Mouse (Mus musculus): ENCODE measurements around the gene Trpc6.

Trpc6 gene
- long read RNA-seq, experiment 1, partial matches to known transcripts: 0 of 1 reads
- long read RNA-seq, experiment 1, other reads (novel, unspliced or antisense): 0 of 1 reads
- long read RNA-seq, experiment 2, partial matches to known transcripts: 1 of 1 reads
- long read RNA-seq, experiment 2, other reads (novel, unspliced or antisense): 0 of 1 reads

DNA sequence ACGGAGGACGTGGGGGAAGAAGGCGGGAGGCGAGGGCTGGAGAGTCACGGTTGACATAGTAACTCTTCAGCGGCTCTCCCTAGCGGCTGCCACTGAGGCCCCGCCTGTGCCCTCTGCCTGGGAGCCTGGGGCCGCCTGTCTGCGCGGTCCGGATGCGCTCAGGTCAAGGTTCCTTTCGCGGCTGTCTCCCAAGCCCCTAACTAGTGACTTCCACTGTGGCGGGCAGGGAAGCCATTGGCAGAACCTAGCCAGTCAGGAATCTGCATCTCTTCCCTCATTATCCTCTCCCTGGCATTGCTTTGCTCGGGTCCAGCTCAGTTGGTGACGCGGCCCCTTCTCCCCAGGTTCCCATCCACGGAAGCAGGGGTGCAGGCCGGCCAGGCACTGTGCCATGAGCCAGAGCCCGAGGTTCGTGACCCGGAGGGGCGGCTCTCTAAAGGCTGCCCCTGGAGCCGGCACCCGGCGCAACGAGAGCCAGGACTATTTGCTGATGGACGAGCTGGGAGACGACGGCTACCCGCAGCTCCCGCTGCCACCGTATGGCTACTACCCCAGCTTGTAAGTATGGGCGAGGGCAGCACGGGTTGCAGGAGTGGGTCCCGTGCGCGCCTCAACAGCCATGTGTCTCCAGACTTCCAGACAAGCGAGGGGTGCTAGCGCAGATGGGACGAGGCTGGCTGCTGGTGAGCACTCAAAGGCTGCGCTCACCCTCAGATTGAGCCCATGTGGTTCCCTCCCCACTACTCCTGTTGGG, at the start of gene Trpc6:
Gene Trpc6, plus strand, starts transcription at position 102 of the 754 bp plus-strand sequence.
- intact Hi-C loops (cut with DNase I): no loop called here

DNA sequence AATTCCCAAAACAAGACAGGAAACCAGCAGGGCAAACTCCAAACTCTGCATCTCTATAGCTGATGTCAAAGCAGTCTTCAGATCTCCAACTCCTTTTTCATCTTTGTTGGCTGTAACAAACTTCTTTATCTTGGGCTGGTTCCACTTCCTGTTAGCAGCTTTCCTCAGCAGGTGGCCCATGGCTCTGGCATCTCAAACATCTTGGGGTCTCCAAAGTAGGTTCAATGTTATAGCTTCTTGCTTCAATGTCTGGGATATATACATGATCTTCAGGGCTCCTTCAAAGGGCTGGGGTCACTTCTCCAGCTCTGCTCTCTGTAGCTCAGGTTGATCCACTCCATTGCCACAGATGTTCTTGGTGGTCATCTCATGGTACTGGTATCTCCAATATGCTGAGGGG, 23.0 kb upstream of the Trpc6 start:
- intact Hi-C loops (cut with DNase I): no loop called here

DNA sequence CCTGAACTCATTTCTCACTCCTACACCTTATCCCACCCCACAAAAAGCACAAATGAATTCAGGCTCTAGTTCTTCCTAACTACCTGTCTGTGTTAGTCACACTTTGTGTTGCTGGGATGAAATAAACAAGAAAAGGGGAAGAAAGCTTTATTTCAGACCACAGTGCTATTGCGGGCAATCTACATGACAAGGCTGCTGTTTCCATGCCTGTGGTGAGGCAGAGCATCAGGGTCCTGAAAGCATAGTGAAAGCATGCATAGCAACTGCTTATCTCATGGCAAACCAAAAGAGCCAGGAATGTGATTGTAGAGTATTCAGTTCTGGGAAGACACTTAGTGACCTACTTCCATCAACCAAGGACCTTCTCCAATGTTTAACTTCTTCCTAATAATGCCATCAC, 10.3 kb upstream of the Trpc6 start:
- intact Hi-C loops (cut with DNase I): no loop called here

DNA sequence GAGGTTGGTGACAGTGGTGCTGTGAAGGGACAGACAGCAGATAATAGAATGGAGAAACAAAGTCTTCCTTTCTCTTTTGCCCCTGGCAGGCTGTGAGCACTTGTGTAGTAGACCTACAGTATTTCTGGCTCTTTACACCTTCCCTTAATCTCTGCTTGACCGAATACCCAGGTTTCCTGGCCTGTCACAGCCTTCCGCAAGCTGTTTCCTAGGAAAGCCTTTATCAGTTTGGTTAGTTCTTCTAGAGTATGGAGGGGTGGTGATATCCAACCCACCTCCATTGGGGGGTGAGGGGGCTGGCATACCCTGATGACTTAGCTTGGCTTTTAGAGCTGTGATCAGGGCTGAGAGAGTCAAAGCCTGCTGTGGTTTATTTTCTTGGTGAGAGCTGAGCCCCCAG, 1.3 kb downstream of the Trpc6 start:
- intact Hi-C loops (cut with DNase I): no loop called here

DNA sequence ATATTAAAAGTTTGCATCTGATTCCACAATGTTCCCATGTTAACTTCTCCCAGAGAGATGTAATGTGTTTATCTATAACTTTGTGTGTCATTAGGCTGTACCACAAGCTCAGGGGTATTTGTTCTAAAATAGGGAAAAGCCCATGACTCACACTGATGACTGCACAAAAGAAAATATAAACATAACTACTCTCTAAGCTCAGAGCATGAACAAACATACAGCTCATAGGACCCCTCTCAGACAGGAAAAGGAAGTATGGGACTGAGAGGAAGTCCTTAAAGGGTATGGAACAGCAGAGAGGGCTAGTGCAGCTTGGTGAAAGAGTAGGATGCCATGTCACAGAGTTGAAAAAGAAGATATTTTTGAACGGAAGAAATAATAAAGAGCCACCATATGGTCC, 14.6 kb downstream of the Trpc6 start:
- intact Hi-C loops (cut with DNase I): no loop called here

DNA sequence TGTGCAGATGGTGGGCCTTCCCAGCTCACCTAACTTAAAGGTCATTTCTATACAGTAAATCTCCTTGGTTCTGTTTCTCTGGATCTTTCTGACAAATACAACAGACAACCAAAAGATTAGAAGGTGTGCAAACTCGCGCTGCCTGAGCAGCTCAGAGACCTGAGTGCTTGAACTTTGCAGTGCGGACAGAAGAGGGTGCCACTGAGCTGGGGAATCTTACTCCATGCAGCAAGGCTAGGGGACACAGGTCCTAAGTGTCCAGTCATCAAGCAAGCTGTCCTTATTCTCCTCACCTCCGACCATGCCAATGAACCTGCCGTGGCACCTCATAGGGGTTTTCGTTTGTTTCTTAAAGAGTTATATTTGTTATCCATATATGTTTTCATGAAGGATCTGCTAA, 48.7 kb downstream of the Trpc6 start:
- intact Hi-C loops (cut with DNase I): loop anchor here (1.0 kb wide), 1 partner anchor 85 kb away; no protein-coding TSS in a partner anchor

DNA sequence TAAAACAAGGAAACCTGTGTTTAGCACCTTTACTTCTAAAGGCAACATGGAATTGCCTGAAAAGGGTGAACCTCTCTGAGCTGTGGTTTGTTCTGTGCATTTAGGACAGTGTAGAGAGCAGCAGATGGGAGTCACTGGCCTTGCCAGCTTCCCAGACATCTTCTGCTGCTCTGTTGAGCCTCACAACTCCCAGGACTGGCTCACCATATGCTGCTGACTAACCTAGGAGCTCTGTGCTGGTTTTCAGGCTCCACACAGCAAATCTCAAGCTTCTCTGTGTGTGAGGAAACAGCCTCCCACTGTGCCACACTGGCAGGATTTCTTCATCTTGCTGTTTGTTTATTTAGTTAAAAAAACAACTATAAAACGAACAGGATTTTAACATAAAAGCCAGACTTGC, 53.1 kb downstream of the Trpc6 start:
- intact Hi-C loops (cut with DNase I): no loop called here

DNA sequence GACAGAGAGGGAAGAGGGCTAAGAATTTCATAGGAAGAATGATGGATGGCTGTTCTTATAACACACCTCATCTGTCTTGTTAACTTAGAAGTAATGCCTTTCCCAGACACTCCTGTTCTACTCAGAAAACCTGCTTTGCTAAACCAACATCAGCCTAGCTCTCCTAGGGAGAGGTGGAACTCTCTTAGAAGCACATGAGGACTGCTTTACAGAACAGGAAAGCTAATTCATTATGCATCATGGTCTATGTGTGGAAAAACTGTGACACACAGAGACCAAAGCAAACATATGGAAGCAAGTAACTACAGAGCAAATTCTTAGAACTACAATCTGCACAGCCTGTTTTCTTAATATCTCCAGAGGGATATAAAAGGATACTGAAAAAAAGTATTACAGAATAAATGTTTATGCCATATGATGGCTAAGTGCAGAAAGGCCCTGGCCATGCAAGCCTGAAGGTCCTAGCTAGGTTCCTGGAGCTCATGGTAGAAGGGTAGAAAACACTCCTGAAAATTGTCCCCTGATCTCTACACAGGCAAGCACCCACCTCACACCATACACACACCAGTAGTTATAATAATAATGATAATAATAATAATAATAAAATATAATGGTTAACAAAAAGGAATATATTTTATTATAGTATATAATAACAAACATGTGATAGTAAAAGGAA, 63.0 kb downstream of the Trpc6 start:
- intact Hi-C loops (cut with DNase I): no loop called here

DNA sequence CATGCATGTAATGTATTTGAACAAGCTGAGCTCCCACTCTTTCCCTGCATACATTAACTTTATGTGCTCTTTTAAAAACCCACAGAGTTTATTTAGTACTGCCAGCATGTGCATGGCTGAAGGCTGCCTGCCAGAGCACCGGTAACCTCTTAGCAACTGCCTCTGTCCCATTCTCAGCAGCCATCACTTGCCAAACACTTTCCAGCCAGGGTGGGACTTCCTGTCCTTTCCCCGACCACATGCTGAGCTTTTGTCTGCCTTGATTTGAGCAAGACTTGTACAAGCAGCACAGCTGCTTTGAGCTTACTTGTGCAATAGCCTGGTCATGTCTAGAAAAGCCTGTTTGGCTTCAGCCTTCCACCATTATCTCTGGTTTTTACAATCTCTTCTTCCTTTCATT, 90.4 kb downstream of the Trpc6 start:
- intact Hi-C loops (cut with DNase I): no loop called here

DNA sequence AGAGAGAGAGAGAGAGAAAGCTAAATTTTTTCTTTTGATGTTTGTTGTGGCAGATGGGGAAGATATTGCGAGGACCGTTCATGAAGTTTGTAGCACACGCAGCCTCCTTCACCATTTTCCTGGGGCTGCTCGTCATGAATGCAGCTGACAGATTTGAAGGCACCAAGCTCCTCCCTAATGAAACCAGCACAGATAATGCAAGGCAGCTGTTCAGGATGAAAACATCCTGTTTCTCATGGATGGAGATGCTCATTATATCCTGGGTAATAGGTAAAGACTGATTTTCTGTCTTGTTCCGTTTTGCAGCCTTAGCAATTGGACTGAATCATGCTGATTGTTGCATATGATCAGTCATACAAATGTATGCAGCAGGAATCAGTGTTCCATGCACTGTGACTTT, 99.5 kb downstream of the Trpc6 start:
- intact Hi-C loops (cut with DNase I): no loop called here

DNA sequence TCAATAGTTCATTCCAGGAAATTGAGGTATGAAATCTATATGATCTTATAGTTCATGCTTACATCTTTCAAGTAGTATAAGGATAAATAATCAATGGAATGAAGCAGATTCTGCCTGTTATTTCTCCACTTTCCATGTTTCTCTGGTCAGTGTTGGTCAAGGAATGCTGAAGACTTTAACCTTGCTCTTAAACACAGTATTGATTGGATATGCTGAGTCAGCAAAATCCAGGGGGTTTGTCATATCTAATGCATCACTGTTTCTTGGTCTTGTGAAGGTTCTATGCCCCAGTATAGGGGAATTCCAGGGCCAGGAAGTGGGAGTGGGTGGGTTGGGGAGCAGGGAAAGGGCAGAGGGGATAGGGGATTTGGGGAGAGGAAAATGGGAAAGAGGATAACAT, 111.4 kb downstream of the Trpc6 start:
- intact Hi-C loops (cut with DNase I): no loop called here

DNA sequence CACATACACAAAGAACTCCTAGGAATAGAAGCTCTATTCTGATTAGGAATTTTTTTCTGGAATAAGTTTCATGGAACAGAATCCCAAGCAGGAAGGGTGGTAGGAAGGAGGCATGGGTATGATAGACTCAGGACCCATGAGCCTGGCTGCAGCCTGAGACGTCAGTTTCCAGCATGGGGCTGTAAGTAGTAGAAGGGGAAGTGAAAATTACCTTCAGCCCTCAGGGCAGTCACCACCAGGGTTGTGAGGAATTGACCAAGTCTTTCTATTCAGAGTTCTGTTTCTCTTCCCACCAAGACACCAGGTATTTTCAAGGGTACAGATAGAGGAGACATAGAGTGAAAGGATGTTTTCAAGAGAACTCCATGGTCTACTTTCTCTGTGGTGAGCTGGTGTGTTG, 129.0 kb downstream of the Trpc6 start:
- intact Hi-C loops (cut with DNase I): no loop called here

DNA sequence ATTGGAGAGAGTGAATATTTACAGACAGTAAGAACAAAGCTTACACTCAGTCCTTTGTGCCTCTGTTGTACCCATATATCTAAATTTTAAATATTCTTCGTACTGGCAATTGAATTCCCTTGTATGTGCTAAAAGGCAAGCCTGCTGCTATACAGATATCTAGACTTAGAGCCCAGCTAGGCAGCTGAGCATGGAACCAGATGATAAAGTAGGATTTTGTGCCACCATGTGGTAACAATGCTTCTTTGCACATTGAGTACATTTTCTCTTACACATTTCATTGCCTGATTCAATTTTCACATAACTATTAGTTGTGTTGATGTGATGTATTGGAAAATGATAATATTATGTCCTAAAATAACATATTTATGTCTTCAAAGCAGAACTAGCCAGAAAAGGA, 132.7 kb downstream of the Trpc6 start:
- intact Hi-C loops (cut with DNase I): loop anchor here (1.0 to 2.0 kb wide), 2 partner anchors 84 to 450 kb away; no protein-coding TSS in a partner anchor

DNA sequence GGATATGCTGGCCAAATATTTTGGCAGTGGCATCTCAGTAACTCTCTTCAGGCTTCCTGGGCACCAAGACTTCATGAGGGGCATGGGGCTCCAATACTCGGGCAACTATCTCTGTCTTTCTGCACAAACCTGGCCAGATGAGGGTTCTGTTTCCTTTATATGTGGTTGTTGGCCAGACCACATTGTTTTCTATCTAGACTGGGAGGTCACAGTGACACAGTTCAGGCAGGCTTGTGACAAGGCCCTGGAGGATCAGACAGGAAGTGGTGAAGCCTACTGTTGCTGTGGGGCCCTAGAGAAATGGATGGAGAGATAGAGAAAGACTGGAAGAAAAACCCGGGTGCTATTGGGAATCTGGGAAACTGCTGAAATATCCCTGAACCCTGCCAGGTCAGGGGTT, 149.2 kb downstream of the Trpc6 start:
- intact Hi-C loops (cut with DNase I): no loop called here

DNA sequence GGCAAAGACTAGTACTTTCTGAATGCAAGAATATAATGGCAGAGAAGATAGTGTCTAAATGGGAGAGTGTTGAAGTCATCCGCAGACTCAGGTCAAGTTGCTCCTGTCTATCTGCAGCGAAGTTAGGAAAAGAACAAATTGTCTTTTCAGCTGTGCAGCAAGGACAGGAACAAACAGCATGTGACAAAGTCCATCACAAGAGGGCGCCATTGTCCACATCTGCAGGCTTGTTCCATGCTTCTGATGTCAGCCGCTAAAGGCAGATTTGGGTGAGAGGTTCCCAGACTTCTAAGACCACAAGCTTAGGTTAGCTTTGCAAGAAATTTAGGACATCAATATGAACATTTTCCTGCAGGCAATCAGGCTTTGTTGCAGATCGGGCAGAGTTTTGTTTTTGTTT, 156.7 kb downstream of the Trpc6 start:
- intact Hi-C loops (cut with DNase I): loop anchor here (1.0 to 10.0 kb wide), 3 partner anchors 62 to 674 kb away; no protein-coding TSS in a partner anchor

DNA sequence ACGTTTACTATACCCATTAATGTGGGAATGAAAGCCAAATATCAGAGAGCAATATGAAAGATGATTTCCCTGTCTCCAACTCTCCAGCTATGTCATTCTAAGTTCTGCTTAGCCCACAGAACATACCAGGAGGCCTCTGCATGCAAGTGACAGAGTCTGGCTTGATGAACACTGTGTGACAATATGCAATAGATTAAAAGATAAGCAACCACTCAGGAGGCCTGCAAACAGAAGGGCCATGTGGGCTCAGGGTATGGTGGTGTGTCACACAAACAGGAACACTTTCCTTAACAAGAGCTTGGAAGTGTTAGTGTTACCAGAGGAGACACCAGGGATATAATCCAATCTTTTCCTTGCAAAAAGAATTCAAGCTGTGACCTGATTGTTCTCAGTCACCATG, 159.6 kb downstream of the Trpc6 start:
- intact Hi-C loops (cut with DNase I): loop anchor here (5.0 to 10.0 kb wide), 2 partner anchors 59 to 671 kb away; no protein-coding TSS in a partner anchor

DNA sequence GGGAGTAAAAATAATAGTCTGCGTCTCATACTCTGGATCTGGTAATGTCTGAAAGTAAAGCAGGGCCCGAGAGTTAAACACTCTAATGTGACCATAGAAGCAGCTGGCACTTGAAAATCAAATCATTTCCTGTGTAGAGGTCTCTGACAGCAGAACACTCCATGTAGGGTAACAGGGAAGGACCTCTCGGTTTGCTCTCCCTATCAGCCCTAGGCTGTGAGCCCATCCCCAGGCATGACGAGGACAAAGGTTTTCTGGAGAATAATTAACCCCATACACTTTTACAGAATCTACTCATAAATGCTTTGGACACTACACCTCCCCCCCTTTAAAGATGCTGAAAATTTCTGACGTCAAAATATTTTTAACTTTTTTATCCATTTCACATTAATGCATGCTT, 160.0 kb downstream of the Trpc6 start:
- intact Hi-C loops (cut with DNase I): loop anchor here (5.0 to 10.0 kb wide), 2 partner anchors 58 to 671 kb away; no protein-coding TSS in a partner anchor

DNA sequence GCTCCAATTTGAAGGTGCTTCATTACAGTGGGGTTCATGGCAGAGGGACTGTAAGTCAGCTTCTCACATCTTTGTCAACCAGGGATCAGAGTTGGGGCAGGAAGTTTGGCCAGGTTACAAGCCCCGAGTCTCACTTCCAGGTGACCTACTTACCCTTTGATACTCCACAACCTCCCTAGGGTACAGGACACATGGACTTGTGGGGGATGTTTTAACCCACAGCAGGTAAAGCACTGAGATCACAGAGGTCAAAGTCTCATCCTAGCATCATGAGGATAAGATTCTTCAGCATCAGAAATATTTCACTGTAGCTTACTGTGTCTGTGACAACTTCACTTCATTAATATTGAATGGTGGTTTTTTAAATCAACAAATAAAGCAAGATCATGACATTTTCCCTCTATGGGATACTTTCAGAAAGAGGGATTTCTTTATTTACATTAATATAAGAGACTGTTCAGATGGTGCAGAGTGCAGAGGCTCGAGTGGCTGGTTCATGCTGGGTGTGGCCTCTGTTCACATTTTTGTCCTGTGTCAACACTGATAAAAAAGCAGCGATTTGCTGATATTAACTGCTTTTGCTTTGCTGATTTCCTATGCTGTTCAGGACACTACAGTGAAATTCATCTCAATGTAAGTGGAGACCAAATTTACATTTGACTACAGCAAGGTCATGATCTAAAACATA, 166.3 kb downstream of the Trpc6 start:
- intact Hi-C loops (cut with DNase I): no loop called here

DNA sequence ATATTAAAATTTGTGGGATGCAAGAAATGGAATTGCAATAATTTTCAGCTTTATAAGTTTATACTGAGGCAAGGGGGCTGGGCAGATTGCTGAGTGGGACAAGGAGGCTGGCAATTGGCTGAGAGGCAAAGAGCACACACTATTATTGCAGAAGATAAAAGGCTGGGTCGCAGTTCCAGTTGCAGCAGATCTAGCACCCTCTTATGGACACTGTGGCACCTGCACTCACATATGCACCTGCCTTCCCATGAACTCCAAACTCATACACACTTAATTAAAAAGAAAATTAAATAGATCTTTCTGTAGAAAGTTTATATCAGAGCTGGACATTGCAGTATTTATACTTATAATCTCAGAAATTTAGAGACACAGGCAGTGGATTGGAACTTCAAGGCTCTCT, 175.1 kb downstream of the Trpc6 start:
- intact Hi-C loops (cut with DNase I): no loop called here

DNA sequence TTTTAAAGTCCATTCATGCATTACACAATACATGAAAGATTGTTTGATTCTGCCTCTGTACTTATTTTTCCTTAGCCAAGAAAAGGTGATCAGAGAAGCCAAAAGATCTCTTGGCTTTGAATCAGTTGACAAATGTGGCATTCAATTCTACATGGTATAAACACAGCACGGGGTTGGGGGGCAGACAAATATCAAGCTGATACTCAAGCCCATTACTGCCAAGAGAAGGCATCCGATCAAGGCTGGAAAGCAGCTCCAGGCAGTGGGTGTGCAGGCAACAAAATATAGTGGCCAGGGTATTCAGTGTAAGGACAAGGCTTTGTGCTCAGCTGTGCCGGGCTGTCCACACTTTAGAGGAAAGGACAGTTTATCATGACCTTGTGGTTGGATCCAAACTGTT, 185.1 kb downstream of the Trpc6 start:
- intact Hi-C loops (cut with DNase I): no loop called here
